Mouse (Mus musculus): Measurements from ENCODE around the gene Pea15a.
"Not testable (repeated sequence)": the region's sequence is repeated elsewhere in the genome, so short reads cannot be mapped to it uniquely, and the experiment has no call there.

- TF ChIP-seq POLR2A (IDR thresholded peaks at IDR 0.05; ENCODE audit: control insufficient read depth, extremely low read depth, insufficient read depth, low read length, poor library complexity); CTCF (IDR thresholded peaks at IDR 0.05; ENCODE audit: borderline replicate concordance, control insufficient read depth, extremely low read depth, insufficient read depth, low read length, poor library complexity): not testable (repeated sequence)
These were observed 38.0 kb upstream of the Pea15a start for GRCm38 (mm10) chr1:172244645-172245044.
